In the genomic region with DNA sequence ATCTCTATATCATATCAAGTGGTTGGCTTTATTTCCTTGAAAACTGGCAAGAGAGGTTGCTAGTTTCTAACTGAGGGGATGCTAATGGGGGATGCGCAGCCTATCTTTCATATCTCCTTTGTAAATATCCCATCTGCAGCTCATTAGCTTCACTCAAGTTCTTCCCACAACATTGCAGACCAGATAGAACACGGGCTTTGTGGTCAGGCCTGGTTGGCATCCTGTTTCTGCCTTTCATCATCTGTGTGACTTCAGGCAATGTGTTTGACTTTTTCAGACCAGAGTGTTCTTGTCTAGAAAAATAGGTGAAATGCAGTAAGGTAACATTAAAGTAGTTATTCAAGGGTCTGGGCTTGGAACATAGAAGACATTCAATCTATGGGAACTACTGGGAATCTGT, we compare ENCODE assay signal across 15 mouse cellular contexts.
"Had no signal": no experiment of that assay in that cellular context is flagged by ENCODE, and none has a peak within 500 bp of the region (broad histone marks: within the 10 kb centered on the region; RNA-seq: fewer than 3 reads in every experiment).

No protein-coding gene starts in this region.

- DNase-seq: gastrocnemius, postnatal 14 days; gastrocnemius, postnatal 36 days; heart, adult 18-20 months; heart, postnatal 14 days; heart, postnatal 36 days; kidney, adult 11 months; kidney, adult 2 months; kidney, adult 9 months; kidney, postnatal 14 days; kidney, postnatal 36 days; layer of hippocampus, adult 9-11 months; layer of hippocampus, postnatal 36 days had no signal

- ATAC-seq: hindbrain, postnatal 0 days; intestine, embryonic 16.5 days; liver, embryonic 12.5 days had no signal
